Mouse (Mus musculus): ENCODE data around the gene Sinhcaf. TPM values are rescaled to one million over a fixed set of nuclear protein-coding genes. Genes with fewer than 3 reads are reported as not detected.
"Not testable (repeated sequence)": the region's sequence is repeated elsewhere in the genome, so short reads cannot be mapped to it uniquely, and the experiment has no call there.

Gene Sinhcaf
- polyA plus RNA-seq, 1 experiment from 2014 or later = 102 TPM

DNA sequence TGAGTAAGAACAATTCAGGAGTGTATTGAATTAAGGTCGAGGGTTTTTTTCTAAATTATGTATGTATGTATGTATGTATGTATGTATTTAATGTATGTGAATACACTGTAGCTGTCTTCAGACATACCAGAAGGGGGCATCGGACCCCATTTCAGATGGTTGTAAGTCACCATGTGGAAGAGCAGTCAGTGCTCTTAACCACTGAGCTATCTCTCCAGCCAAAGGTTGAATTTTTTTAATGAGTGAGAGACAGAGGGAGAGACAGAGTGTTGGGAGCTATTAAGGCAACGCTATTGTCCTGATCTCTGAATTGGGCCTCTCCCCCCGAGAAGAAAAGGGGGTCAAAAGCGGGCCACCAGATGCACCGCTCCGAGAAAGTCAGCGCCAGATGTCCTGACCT lies 34.4 kb downstream of the Sinhcaf start:
- not testable (repeated sequence) for H3K4me2 ChIP-seq; H3K9ac ChIP-seq (ENCODE audit: low read depth, low read length); H3K9me3 ChIP-seq (ENCODE audit: control insufficient read depth, low read length); ATAC-seq (replicated peaks; ENCODE audit: low FRiP score); H3K36me3 ChIP-seq (ENCODE audit: control insufficient read depth, insufficient read depth, low read length); H3K4me3 ChIP-seq (ENCODE audit: low read depth, low read length); H3K4me1 ChIP-seq (replicated peaks; ENCODE audit: control insufficient read depth, insufficient read depth, low read length); H3K27me3 ChIP-seq (replicated peaks; ENCODE audit: control insufficient read depth, insufficient read depth, low read length); DNase-seq (ENCODE audit: low spot score); H3K27ac ChIP-seq (ENCODE audit: low read depth, low read length)
- 64% methylated on average over 8 of the region's 8 CpGs for WGBS

DNA sequence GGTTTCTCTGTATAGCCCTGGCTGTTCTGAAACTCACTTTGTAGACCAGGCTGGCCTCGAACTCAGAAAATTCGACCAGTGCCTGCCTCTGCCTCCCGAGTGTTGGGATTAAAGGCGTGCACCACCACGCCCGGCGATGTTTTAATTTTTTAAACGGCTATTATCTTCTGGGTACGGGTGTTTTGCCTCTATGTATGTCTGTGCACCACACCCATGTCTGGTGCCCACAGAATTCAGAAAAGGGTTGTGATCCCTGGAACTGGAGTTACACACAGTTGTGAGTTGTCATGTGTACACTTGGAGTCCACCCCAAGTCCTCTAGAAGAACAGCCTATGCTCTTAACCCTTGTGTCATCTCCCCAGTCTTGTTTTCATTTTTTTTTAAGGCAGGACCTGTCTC lies 39.3 kb downstream of the Sinhcaf start:
- H3K4me3 ChIP-seq (ENCODE audit: low read depth, low read length) = no peak overlapping the region
- H3K4me2 ChIP-seq = no peak overlapping the region
- H3K27ac ChIP-seq (ENCODE audit: low read depth, low read length) = no peak overlapping the region
- DNase-seq (ENCODE audit: low spot score) (no peak), ATAC-seq (replicated peaks; ENCODE audit: low FRiP score) (peak; percentile 36; the same call in 1 of the 2 replicates)
- no peak overlapping the region for H3K9ac ChIP-seq (ENCODE audit: low read depth, low read length)
- H3K9me3 ChIP-seq (ENCODE audit: control insufficient read depth, low read length) = no peaks in the 10 kb centered on the region
- H3K4me1 ChIP-seq (replicated peaks; ENCODE audit: control insufficient read depth, insufficient read depth, low read length) = no peaks in the 10 kb centered on the region
- no peaks in the 10 kb centered on the region for H3K36me3 ChIP-seq (ENCODE audit: control insufficient read depth, insufficient read depth, low read length)
- 79% methylated on average over 9 of the region's 9 CpGs for WGBS
- H3K27me3 ChIP-seq (replicated peaks; ENCODE audit: control insufficient read depth, insufficient read depth, low read length) = no peaks in the 10 kb centered on the region

DNA sequence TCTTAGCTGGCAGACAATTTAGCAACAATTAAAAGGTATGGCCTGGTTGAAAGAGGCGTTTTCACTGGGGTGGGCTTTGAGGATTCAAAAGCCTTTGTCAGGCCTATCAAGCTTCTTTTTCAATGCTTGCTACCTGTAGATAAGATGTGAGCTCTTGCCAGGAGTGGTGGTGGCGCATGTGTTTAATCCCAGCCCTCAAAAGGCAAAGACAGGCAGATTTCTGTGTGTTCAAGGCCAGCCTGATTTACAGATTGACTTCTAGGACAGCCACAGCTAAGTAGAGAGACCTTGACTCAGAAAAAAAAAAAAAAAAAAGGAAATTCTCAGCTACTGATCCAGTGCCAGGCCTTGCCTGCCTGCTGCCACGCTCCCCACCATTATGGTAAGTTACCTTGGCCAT lies 43.5 kb downstream of the Sinhcaf start:
- no peak for DNase-seq (ENCODE audit: low spot score)
- Histone ChIP-seq H3K9me3 (ENCODE audit: control insufficient read depth, low read length) (no peaks in the 10 kb centered on the region), H3K4me2 (no peak overlapping the region), H3K9ac (ENCODE audit: low read depth, low read length) (no peak overlapping the region), H3K4me1 (replicated peaks; ENCODE audit: control insufficient read depth, insufficient read depth, low read length) (no peaks in the 10 kb centered on the region), H3K27me3 (replicated peaks; ENCODE audit: control insufficient read depth, insufficient read depth, low read length) (no peaks in the 10 kb centered on the region), H3K27ac (ENCODE audit: low read depth, low read length) (no peak overlapping the region), H3K4me3 (ENCODE audit: low read depth, low read length) (no peak overlapping the region), H3K36me3 (ENCODE audit: control insufficient read depth, insufficient read depth, low read length) (no peaks in the 10 kb centered on the region)
- WGBS = 62% methylated on average over 3 of the region's 3 CpGs
- ATAC-seq (replicated peaks; ENCODE audit: low FRiP score) = no peak

DNA sequence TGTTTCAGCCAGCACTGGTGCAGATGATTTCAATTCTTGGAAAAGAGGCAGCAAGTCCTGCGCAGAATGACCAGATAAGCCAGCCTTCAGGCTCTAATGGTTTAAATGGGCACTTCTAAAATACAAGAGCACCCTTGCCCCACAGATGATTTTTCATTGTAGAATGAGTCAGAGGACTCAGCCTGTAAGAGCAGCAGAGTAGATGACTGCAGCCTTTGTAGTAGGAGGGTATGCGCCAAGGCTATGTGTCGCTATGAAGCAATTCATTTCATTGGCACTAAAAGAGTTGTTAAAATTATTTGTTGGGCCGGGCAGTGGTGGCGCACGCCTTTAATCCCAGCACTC lies 49.8 kb downstream of the Sinhcaf start:
- H3K4me3 ChIP-seq (ENCODE audit: low read depth, low read length) = peak overlapping the region; percentile 77
- no peaks in the 10 kb centered on the region for H3K36me3 ChIP-seq (ENCODE audit: control insufficient read depth, insufficient read depth, low read length)
- no peak for ATAC-seq (replicated peaks; ENCODE audit: low FRiP score)
- H3K4me1 ChIP-seq (replicated peaks; ENCODE audit: control insufficient read depth, insufficient read depth, low read length) = peaks cover 8% of the 10 kb centered on the region
- H3K4me2 ChIP-seq = peak overlapping the region; percentile 93
- DNase-seq (ENCODE audit: low spot score) = no peak
- peak overlapping the region; percentile 89 for H3K27ac ChIP-seq (ENCODE audit: low read depth, low read length)
- WGBS = 50% methylated on average over 6 of the region's 6 CpGs
- H3K27me3 ChIP-seq (replicated peaks; ENCODE audit: control insufficient read depth, insufficient read depth, low read length) = no peaks in the 10 kb centered on the region
- H3K9me3 ChIP-seq (ENCODE audit: control insufficient read depth, low read length) = no peaks in the 10 kb centered on the region
- peak overlapping the region; percentile 85 for H3K9ac ChIP-seq (ENCODE audit: low read depth, low read length)

DNA sequence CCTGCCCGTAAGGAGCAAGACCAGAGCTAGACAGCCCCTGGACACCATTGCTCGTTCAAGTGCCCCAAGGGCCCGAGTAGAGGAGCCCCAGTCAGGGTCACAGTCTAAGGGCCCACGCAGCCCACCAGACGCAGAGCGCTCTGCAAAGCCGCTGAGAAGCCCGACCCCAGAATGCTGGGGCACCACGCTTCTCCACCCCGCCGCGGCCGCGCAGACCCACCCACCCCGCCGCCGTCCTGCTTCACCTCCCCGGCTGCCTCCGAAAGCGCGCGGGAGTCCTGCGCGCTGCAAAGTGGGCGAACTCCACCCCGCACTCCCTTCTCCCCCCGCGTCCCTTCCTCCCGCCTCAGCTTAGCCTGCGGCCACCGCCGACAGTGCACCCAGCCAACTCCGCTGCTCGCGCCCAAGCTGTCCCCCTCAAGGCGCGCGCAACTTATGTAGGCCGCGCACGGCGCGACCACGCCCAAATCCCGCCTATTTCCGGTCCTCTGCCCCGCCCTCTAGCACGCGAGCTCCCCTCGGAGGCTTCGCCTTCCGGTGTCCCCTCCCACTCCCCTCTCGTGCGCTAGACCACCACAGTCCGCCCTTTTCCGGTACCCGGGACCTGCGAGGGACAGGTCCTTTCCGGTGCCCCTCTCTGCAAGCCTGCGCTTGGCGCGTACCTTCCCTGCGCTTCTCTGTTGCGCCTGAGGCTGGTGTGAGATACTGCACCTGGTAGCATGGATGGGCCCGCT lies 50.3 kb downstream of the Sinhcaf start, which contains the start of gene Caprin2:
Gene Caprin2, minus strand, starts transcription at position 465 of the 734 bp plus-strand sequence.
- Histone ChIP-seq H3K4me2 (peak within 1 kb of the TSS; percentile 93), H3K4me1 (replicated peaks; ENCODE audit: control insufficient read depth, insufficient read depth, low read length) (peaks cover 8% of the 10 kb centered on the region), H3K36me3 (ENCODE audit: control insufficient read depth, insufficient read depth, low read length) (no peaks in the 10 kb centered on the region), H3K9me3 (ENCODE audit: control insufficient read depth, low read length) (no peaks in the 10 kb centered on the region), H3K27me3 (replicated peaks; ENCODE audit: control insufficient read depth, insufficient read depth, low read length) (no peaks in the 10 kb centered on the region), H3K4me3 (ENCODE audit: low read depth, low read length) (peak within 1 kb of the TSS; percentile 77), H3K27ac (ENCODE audit: low read depth, low read length) (peak within 1 kb of the TSS; percentile 89), H3K9ac (ENCODE audit: low read depth, low read length) (peak within 1 kb of the TSS; percentile 85)
- WGBS = under 1% methylated on average over 64 of the region's 65 CpGs
- ATAC-seq (replicated peaks; ENCODE audit: low FRiP score) (peak; percentile 96), DNase-seq (ENCODE audit: low spot score) (peak; percentile 97)

DNA sequence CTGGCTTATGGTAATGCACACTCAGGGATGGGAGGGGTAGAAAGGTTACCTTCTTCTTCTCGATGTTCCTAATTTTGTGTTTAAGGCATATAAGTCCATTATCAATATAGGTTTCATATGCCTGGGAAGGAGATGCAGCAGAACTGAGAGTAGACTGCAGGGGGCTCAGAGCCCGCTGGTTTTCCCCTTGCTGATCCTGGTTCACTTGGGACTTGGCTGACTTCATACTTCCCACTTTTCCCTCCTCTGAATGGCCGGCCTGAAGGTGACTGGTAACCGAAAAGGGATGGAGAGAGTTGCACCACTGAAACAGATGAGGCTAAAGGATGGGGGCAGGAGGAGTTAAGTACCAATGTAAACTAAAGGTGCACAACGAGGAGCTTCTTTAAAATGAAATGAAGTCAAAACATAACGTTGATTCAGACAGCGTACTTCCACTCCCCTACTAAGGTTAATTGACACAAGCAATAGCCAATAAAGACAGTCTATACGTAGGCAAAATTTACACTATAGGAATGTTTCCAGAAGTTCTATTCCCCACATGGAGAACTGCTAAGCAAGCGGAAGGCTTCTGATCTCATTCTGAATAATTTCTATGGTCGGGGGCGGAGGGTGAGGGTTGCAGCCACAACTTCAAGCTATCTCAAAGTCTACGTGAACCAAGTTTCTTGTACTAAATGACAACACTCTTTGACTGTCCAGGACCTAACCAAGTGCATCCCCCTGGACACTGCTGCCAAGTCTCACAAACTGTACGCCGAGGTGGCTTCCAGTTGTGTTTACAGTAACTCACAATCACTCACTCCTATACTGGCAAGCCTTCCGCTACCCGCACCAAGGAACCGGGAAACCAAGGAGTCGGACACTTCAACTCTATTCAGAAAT lies 51.1 kb downstream of the Sinhcaf start:
- Histone ChIP-seq H3K4me2 (peak overlapping the region; percentile 93), H3K27me3 (replicated peaks; ENCODE audit: control insufficient read depth, insufficient read depth, low read length) (no peaks in the 10 kb centered on the region), H3K4me1 (replicated peaks; ENCODE audit: control insufficient read depth, insufficient read depth, low read length) (peaks cover 8% of the 10 kb centered on the region), H3K4me3 (ENCODE audit: low read depth, low read length) (peak overlapping the region; percentile 77), H3K9ac (ENCODE audit: low read depth, low read length) (peak overlapping the region; percentile 85), H3K36me3 (ENCODE audit: control insufficient read depth, insufficient read depth, low read length) (no peaks in the 10 kb centered on the region), H3K9me3 (ENCODE audit: control insufficient read depth, low read length) (no peaks in the 10 kb centered on the region), H3K27ac (ENCODE audit: low read depth, low read length) (peak overlapping the region; percentile 89; the same call in 1 of the 2 replicates)
- no peak for ATAC-seq (replicated peaks; ENCODE audit: low FRiP score)
- DNase-seq (ENCODE audit: low spot score) = no peak
- WGBS = 12% methylated on average over 18 of the region's 18 CpGs

DNA sequence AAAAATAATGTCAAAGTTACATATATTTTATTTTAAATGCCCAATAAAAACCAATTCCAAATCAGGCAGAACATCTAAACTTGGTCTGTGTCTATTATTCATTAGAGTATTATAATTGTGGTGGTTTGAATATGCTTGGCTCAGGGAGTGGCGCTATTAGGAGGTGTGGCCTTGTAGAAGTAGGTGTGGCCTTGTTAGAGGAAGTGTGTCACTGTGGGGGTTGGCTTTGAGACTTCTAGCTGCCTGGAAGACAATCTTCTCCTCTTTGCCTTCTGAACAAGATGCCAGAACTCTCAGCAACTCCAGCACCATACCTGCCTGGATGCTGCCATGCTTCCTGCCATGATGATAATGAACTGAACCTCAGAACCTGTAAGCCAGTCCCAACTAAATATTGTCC lies 72.4 kb downstream of the Sinhcaf start:
- Histone ChIP-seq H3K4me1 (replicated peaks; ENCODE audit: control insufficient read depth, insufficient read depth, low read length) (no peaks in the 10 kb centered on the region), H3K9me3 (ENCODE audit: control insufficient read depth, low read length) (no peaks in the 10 kb centered on the region), H3K4me3 (ENCODE audit: low read depth, low read length) (no peak overlapping the region), H3K27ac (ENCODE audit: low read depth, low read length) (no peak overlapping the region), H3K36me3 (ENCODE audit: control insufficient read depth, insufficient read depth, low read length) (peaks cover 4% of the 10 kb centered on the region; the same call in 1 of the 2 replicates), H3K9ac (ENCODE audit: low read depth, low read length) (no peak overlapping the region), H3K27me3 (replicated peaks; ENCODE audit: control insufficient read depth, insufficient read depth, low read length) (no peaks in the 10 kb centered on the region), H3K4me2 (no peak overlapping the region)
- no peak for DNase-seq (ENCODE audit: low spot score)
- ATAC-seq (replicated peaks; ENCODE audit: low FRiP score) = no peak
- 97% methylated on average over 1 of the region's 1 CpGs for WGBS
